33 mouse cellular contexts compared by ENCODE assay signal in genomic region chr1:113259421-113259820, GRCm38 (mm10).
"Had no signal": no experiment of that assay in that cellular context is flagged by ENCODE, and none has a peak within 500 bp of the region (broad histone marks: within the 10 kb centered on the region; RNA-seq: fewer than 3 reads in every experiment).

No protein-coding gene starts in this region.

- H3K4me1 ChIP-seq: limb, embryonic 10.5 days; limb, embryonic 12.5 days; limb, embryonic 13.5 days; limb, embryonic 15.5 days; liver, embryonic 12.5 days; liver, embryonic 13.5 days; liver, embryonic 15.5 days; lung, embryonic 15.5 days; megakaryocyte, embryonic 14.5 days; midbrain, embryonic 10.5 days; midbrain, embryonic 12.5 days; midbrain, embryonic 13.5 days; midbrain, embryonic 15.5 days; neural tube, embryonic 12.5 days; neural tube, embryonic 13.5 days had no signal

- H3K9me3 ChIP-seq: limb, embryonic 10.5 days; limb, embryonic 12.5 days; limb, embryonic 13.5 days; limb, embryonic 15.5 days; liver, embryonic 12.5 days; liver, embryonic 13.5 days; liver, embryonic 15.5 days; lung, embryonic 15.5 days; megakaryocyte, embryonic 14.5 days; midbrain, embryonic 10.5 days; midbrain, embryonic 12.5 days; midbrain, embryonic 13.5 days; midbrain, embryonic 15.5 days; neural tube, embryonic 12.5 days; neural tube, embryonic 13.5 days had no signal

- H3K36me3 ChIP-seq: limb, embryonic 10.5 days; limb, embryonic 12.5 days; limb, embryonic 13.5 days; limb, embryonic 15.5 days; liver, embryonic 12.5 days; liver, embryonic 13.5 days; liver, embryonic 15.5 days; lung, embryonic 15.5 days; midbrain, embryonic 10.5 days; midbrain, embryonic 12.5 days; midbrain, embryonic 13.5 days; midbrain, embryonic 15.5 days; neural tube, embryonic 12.5 days; neural tube, embryonic 13.5 days had no signal

- DNase-seq: left cerebral cortex, postnatal 4 days; liver; liver, embryonic 13.5 days; liver, postnatal 0 days; lung, adult 18-20 months; lung, adult 2 months; lung, embryonic 14.5 days; lung, postnatal 10 days; lung, postnatal 14 days; lung, postnatal 36 days; lung, postnatal 4 days; midbrain, embryonic 14.5 days had no signal

- H3K4me3 ChIP-seq: limb, embryonic 10.5 days; limb, embryonic 12.5 days; limb, embryonic 13.5 days; limb, embryonic 15.5 days; liver, embryonic 12.5 days; liver, embryonic 13.5 days; liver, embryonic 15.5 days; lung, embryonic 15.5 days; megakaryocyte, embryonic 14.5 days; midbrain, embryonic 10.5 days; midbrain, embryonic 12.5 days; midbrain, embryonic 13.5 days; midbrain, embryonic 15.5 days; myocyte; neural tube, embryonic 12.5 days; neural tube, embryonic 13.5 days had no signal

- H3K27ac ChIP-seq: limb, embryonic 10.5 days; limb, embryonic 12.5 days; limb, embryonic 13.5 days; limb, embryonic 15.5 days; liver, embryonic 12.5 days; liver, embryonic 13.5 days; liver, embryonic 14.5 days; liver, embryonic 15.5 days; lung, embryonic 15.5 days; macrophage; midbrain, embryonic 10.5 days; midbrain, embryonic 12.5 days; midbrain, embryonic 13.5 days; midbrain, embryonic 15.5 days; neural tube, embryonic 12.5 days; neural tube, embryonic 13.5 days had no signal

- H3K9ac ChIP-seq: limb, embryonic 12.5 days; limb, embryonic 13.5 days; limb, embryonic 15.5 days; liver, embryonic 12.5 days; liver, embryonic 13.5 days; liver, embryonic 14.5 days; liver, embryonic 15.5 days; liver, postnatal 0 days; lung, embryonic 14.5 days; lung, embryonic 15.5 days; midbrain, embryonic 12.5 days; midbrain, embryonic 13.5 days; midbrain, embryonic 15.5 days; neural tube, embryonic 12.5 days; neural tube, embryonic 13.5 days had no signal

- H3K27me3 ChIP-seq: limb, embryonic 12.5 days; limb, embryonic 13.5 days; limb, embryonic 15.5 days; liver, embryonic 12.5 days; liver, embryonic 13.5 days; liver, embryonic 15.5 days; lung, embryonic 15.5 days; megakaryocyte, embryonic 14.5 days; midbrain, embryonic 12.5 days; midbrain, embryonic 13.5 days; midbrain, embryonic 15.5 days; neural tube, embryonic 12.5 days; neural tube, embryonic 13.5 days had no signal

- H3K4me2 ChIP-seq: limb, embryonic 12.5 days; limb, embryonic 13.5 days; limb, embryonic 15.5 days; liver, embryonic 11.5 days; liver, embryonic 12.5 days; liver, embryonic 13.5 days; liver, embryonic 15.5 days; lung, embryonic 14.5 days; lung, embryonic 15.5 days; midbrain, embryonic 11.5 days; midbrain, embryonic 12.5 days; midbrain, embryonic 13.5 days; midbrain, embryonic 15.5 days; neural tube, embryonic 12.5 days; neural tube, embryonic 13.5 days had no signal

- ATAC-seq: liver, embryonic 12.5 days; liver, postnatal 0 days; lung, postnatal 0 days; midbrain, embryonic 13.5 days; midbrain, embryonic 15.5 days; midbrain, embryonic 16.5 days had no signal
